Mouse (Mus musculus) bone marrow, adult 2 months (tissue): ENCODE measurements at regions not wholly inside any gene's neighbourhood (a gene's known extent, or its start where the extent isn't known, plus 50 kb on each side); places are given as distances from the start of the nearest gene placed in this dataset.

Experiments
- H3K27ac ChIP-seq: fragments of 200-500 bp; 2 replicates; pipeline ENCODE4 v1.5.1; 2012; ENCODE audit warnings: low read depth, mild to moderate bottlenecking, control low read depth, inconsistent platforms, low read length; ENCODE audit not compliant: control insufficient read depth, poor library complexity, insufficient read depth
- H3K4me1 ChIP-seq: fragments of 200-500 bp; 2 replicates; pipeline ENCODE4 v1.6.1; 2011; ENCODE audit warnings: low read length; ENCODE audit not compliant: control insufficient read depth, insufficient read depth
- H3K4me3 ChIP-seq: fragments of 200-500 bp; replicated peaks from 2 replicates; pipeline ENCODE3; 2011; ENCODE audit warnings: mild to moderate bottlenecking, low read depth, low read length, control low read depth; ENCODE audit not compliant: control insufficient read depth
- CTCF ChIP-seq: fragments of 200-500 bp; IDR thresholded peaks from 2 replicates; pipeline ENCODE4 v1.5.1; 2011; ENCODE audit warnings: low read length, control low read depth; ENCODE audit not compliant: control insufficient read depth, insufficient read depth
- POLR2A ChIP-seq: fragments of 200-500 bp; IDR thresholded peaks from 2 replicates; pipeline ENCODE4 v1.6.1; 2011; ENCODE audit warnings: low read depth, mild to moderate bottlenecking, control low read depth, low read length, borderline replicate concordance; ENCODE audit not compliant: control insufficient read depth
- WGBS: fragments of 180-500 bp; shearing (Covaris S2); methylation state at CpG from one replicate; pipeline ENCODE4 v1.1.7; 2018; 5-methylcytosine and 5-hydroxymethylcytosine counted together

DNA sequence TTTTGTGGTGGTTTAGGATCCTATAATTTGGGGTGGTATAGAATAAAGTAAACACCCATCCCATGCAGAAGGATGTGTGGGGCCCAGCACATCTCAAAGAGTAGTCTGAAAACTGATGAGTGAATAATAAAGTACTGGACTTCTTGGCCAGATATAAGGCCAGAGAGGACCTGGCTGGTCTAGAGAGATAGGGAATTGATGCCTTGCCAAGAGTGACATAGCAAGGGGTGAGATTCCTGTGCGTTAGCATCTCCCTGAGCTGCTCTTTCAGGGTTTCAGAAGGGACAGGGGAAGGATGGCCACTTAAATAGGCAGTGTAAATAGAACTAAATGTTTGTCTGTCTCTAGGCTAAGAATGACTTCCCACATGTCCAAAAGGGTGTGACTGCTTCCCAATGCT lies 137.0 kb upstream of the Tbc1d2b start:
- Histone ChIP-seq H3K4me3 (no peak overlapping the region), H3K4me1 (no peaks in the 10 kb centered on the region), H3K27ac (no peak overlapping the region)
- 68% methylated on average over 1 of the region's 1 CpGs for WGBS
- no peak for TF ChIP-seq POLR2A
- no peak for TF ChIP-seq CTCF

- WGBS = 51% methylated on average over 2 of the region's 2 CpGs
- TF ChIP-seq POLR2A = no peak
- no peak for TF ChIP-seq CTCF
- Histone ChIP-seq H3K4me3 (no peak overlapping the region), H3K4me1 (no peaks in the 10 kb centered on the region), H3K27ac (no peak overlapping the region)
Measured at GRCm38 (mm10) chr9:90388401-90388800, 117.8 kb upstream of the Tbc1d2b start.

DNA sequence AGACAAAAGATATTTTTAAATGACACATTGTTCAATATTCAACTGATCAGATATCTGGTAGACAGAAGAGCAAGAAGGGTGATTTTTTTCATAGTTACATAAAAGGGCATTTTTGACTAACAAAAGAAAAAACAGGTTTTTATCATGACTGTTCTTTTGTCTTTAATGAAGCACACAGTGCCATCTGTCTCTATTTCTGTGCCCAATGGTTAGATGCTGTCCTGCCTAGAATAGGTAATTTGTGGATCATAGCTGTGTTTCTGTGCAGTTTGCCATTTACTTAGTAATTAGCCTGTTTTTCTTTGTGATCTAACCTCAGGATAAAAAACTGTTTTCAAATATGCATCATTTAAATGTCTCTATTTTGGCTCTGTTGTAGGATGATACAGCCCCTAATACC lies 114.4 kb upstream of the Tbc1d2b start:
- TF ChIP-seq POLR2A (no peak), CTCF (no peak)
- Histone ChIP-seq H3K4me3 (no peak overlapping the region), H3K4me1 (no peaks in the 10 kb centered on the region), H3K27ac (no peak overlapping the region)

GRCm38 (mm10) chr9:90380099-90380498 lies 109.5 kb upstream of the Tbc1d2b start:
- Histone ChIP-seq H3K4me3 (no peak overlapping the region), H3K4me1 (no peaks in the 10 kb centered on the region), H3K27ac (no peak overlapping the region)
- TF ChIP-seq POLR2A (no peak), CTCF (no peak)

GRCm38 (mm10) chr9:90369568-90369967 lies 99.0 kb upstream of the Tbc1d2b start:
- Histone ChIP-seq H3K4me1 (no peaks in the 10 kb centered on the region), H3K4me3 (no peak overlapping the region), H3K27ac (no peak overlapping the region)
- no peak for TF ChIP-seq CTCF
- no peak for TF ChIP-seq POLR2A
- WGBS = 74% methylated on average over 2 of the region's 2 CpGs

DNA sequence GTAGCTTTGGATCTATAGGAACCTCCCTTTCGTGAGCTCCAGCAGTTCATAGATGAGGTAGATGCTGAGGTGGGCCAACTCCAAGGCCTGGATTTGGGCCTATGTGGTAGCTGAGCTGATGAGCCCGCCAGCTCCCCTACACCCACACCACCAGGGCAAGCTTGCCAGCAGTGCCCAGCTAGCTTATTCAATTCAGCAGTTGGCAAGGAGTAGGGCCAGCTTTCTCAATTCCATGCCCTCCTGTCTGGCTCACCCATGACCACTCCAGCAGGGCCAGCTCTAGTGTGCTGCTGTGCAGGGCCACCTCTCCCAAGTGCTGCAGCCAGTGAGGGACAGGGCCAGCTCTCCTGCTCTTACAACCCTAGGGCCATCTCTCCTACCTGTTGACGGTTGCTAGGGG lies 97.1 kb upstream of the Tbc1d2b start:
- TF ChIP-seq CTCF (no peak), POLR2A (no peak)
- no peak overlapping the region for H3K27ac ChIP-seq
- H3K4me3 ChIP-seq = no peak overlapping the region
- 77% methylated on average over 3 of the region's 3 CpGs for WGBS
- H3K4me1 ChIP-seq = no peaks in the 10 kb centered on the region

DNA sequence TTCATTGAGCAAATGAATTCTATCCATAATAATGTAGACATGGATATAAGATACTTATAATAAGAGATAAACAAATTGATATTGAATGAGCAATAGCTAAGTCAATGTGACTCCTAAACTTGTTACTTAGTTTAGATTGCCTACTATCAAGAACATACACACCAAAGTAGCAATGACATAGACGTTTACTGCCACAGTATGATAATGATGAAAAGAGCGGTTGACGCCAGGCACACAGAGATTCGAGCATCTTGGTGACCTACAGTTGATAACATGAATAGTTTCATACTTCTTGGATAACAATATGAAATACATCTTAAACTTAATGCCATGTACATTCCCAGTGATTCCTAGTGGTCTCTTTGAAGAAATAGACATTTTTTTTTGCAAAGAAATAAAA lies 55.9 kb upstream of the Tbc1d2b start:
- no peak for TF ChIP-seq POLR2A
- TF ChIP-seq CTCF = no peak
- no peak overlapping the region for H3K4me3 ChIP-seq
- peaks cover 1% of the 10 kb centered on the region; the same call in 1 of the 2 replicates for H3K4me1 ChIP-seq
- WGBS = 57% methylated on average over 4 of the region's 4 CpGs
- H3K27ac ChIP-seq = no peak overlapping the region
